Mouse (Mus musculus): ENCODE measurements around the gene Acot13. TPM values are rescaled to one million over a fixed set of nuclear protein-coding genes. Genes with fewer than 3 reads are reported as not detected.
A peak's percentile ranks its signal among the peaks of the same experiment; 100 is the strongest.

The Acot13 gene
- total and polyA plus RNA-seq, 2 experiments: 95.8 to 96.4 TPM

- no peaks in the 10 kb centered on the region for H3K27me3 ChIP-seq (ENCODE audit: control insufficient read depth, insufficient read depth, low read length)
- peaks cover 14% of the 10 kb centered on the region for H3K79me2 ChIP-seq (ENCODE audit: control insufficient read depth, insufficient read depth, low read length)
- H3K4me1 ChIP-seq (ENCODE audit: control insufficient read depth, insufficient read depth, low read length): peaks cover 10% of the 10 kb centered on the region; the same call in 1 of the 2 replicates
- peak overlapping the region; percentile 99 for H3K4me3 ChIP-seq (ENCODE audit: insufficient read depth, low read depth, low read length)
- DNase-seq (ENCODE audit: extremely low read depth, low read depth, low spot score): peak; percentile 90
- WGBS: 1% methylated on average over 42 of the region's 42 CpGs
- peak overlapping the region; percentile 97 for H3K27ac ChIP-seq (replicated peaks; ENCODE audit: insufficient read depth, low read depth, low read length)
- H3K36me3 ChIP-seq (ENCODE audit: control insufficient read depth, insufficient read depth, low read length): peaks cover 9% of the 10 kb centered on the region
- peak overlapping the region; percentile 100 for H3K9ac ChIP-seq (ENCODE audit: low read depth, low read length)
- TF ChIP-seq POLR2A (IDR thresholded peaks at IDR 0.05; ENCODE audit: extremely low read depth, insufficient read depth, low read length) (peak; percentile 100), CTCF (IDR thresholded peaks at IDR 0.05; ENCODE audit: low read depth, low read length) (no peak)
Observed at GRCm38 (mm10) chr13:24800674-24801307, 30.5 kb downstream of the Acot13 start.

DNA sequence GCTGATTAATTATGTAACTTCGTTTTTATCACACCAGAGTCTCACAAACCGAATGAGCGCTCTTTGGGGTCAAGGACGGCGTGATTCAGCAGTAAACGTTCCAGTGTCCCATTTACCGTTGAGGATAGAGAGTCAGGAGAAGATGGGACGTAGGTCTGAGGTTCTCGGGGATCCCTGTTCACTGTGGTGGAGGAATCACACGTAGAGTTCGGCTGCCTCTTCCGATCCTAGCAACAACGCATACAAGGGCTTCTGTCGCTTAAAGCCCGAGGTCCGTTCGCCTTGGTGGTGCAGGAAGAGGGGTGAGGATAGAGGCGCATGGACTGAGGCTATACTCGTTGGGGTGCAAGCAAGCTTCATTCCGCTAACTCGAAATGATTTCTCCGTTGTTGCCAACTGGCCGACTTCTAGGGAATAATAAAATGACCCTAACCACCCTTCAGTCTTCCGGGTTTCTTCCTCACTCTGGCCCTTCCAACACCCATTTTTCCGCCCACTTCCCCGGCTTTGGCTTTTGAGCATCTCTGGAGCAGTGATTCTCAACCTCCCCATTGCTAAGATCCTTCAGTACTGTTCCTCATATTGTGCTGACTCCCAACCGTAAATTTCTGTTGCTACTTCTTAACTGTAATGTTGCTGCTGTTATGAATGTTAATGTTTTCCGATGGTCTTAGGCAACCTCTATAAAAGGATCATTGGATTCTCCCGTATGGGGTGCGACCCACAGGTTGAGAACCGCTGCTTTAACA is 31.2 kb downstream of the Acot13 start:
- Histone ChIP-seq H3K9ac (ENCODE audit: low read depth, low read length) (peak overlapping the region; percentile 70), H3K27ac (replicated peaks; ENCODE audit: insufficient read depth, low read depth, low read length) (peak overlapping the region; percentile 90), H3K79me2 (ENCODE audit: control insufficient read depth, insufficient read depth, low read length) (peaks cover 14% of the 10 kb centered on the region), H3K36me3 (ENCODE audit: control insufficient read depth, insufficient read depth, low read length) (peaks cover 3% of the 10 kb centered on the region; the same call in 1 of the 2 replicates), H3K27me3 (ENCODE audit: control insufficient read depth, insufficient read depth, low read length) (no peaks in the 10 kb centered on the region), H3K4me1 (ENCODE audit: control insufficient read depth, insufficient read depth, low read length) (peaks cover 6% of the 10 kb centered on the region; the same call in 1 of the 2 replicates), H3K4me3 (ENCODE audit: insufficient read depth, low read depth, low read length) (peak overlapping the region; percentile 45)
- DNase-seq (ENCODE audit: extremely low read depth, low read depth, low spot score): peak; percentile 90
- TF ChIP-seq POLR2A (IDR thresholded peaks at IDR 0.05; ENCODE audit: extremely low read depth, insufficient read depth, low read length) (0 out of 2 replicates have a peak, but pooled peaks have one; percentile 32), CTCF (IDR thresholded peaks at IDR 0.05; ENCODE audit: low read depth, low read length) (no peak)
- under 1% methylated on average over 31 of the region's 31 CpGs for WGBS

- peak overlapping the region; percentile 82 for H3K27ac ChIP-seq (replicated peaks; ENCODE audit: insufficient read depth, low read depth, low read length)
- H3K9ac ChIP-seq (ENCODE audit: low read depth, low read length): peak overlapping the region; percentile 41; the same call in 1 of the 2 replicates
- TF ChIP-seq CTCF (IDR thresholded peaks at IDR 0.05; ENCODE audit: low read depth, low read length): no peak
- no peak for TF ChIP-seq POLR2A (IDR thresholded peaks at IDR 0.05; ENCODE audit: extremely low read depth, insufficient read depth, low read length)
- no peak for DNase-seq (ENCODE audit: extremely low read depth, low read depth, low spot score)
- H3K36me3 ChIP-seq (ENCODE audit: control insufficient read depth, insufficient read depth, low read length): no peaks in the 10 kb centered on the region
- no peak overlapping the region for H3K4me3 ChIP-seq (ENCODE audit: insufficient read depth, low read depth, low read length)
- no peaks in the 10 kb centered on the region for H3K27me3 ChIP-seq (ENCODE audit: control insufficient read depth, insufficient read depth, low read length)
- 48% methylated on average over 5 of the region's 5 CpGs for WGBS
- H3K79me2 ChIP-seq (ENCODE audit: control insufficient read depth, insufficient read depth, low read length): peaks cover 14% of the 10 kb centered on the region
- H3K4me1 ChIP-seq (ENCODE audit: control insufficient read depth, insufficient read depth, low read length): peaks cover 1% of the 10 kb centered on the region; the same call in 1 of the 2 replicates
Observed at GRCm38 (mm10) chr13:24799378-24799777, 32.0 kb downstream of the Acot13 start.

GRCm38 (mm10) chr13:24798686-24799085 is 32.7 kb downstream of the Acot13 start:
- Histone ChIP-seq H3K4me1 (ENCODE audit: control insufficient read depth, insufficient read depth, low read length) (peaks cover 1% of the 10 kb centered on the region; the same call in 1 of the 2 replicates), H3K79me2 (ENCODE audit: control insufficient read depth, insufficient read depth, low read length) (peaks cover 14% of the 10 kb centered on the region), H3K27ac (replicated peaks; ENCODE audit: insufficient read depth, low read depth, low read length) (no peak overlapping the region), H3K36me3 (ENCODE audit: control insufficient read depth, insufficient read depth, low read length) (no peaks in the 10 kb centered on the region), H3K27me3 (ENCODE audit: control insufficient read depth, insufficient read depth, low read length) (no peaks in the 10 kb centered on the region), H3K4me3 (ENCODE audit: insufficient read depth, low read depth, low read length) (no peak overlapping the region), H3K9ac (ENCODE audit: low read depth, low read length) (no peak overlapping the region)
- WGBS: 95% methylated on average over 4 of the region's 4 CpGs
- DNase-seq (ENCODE audit: extremely low read depth, low read depth, low spot score): no peak
- TF ChIP-seq POLR2A (IDR thresholded peaks at IDR 0.05; ENCODE audit: extremely low read depth, insufficient read depth, low read length): no peak
- no peak for TF ChIP-seq CTCF (IDR thresholded peaks at IDR 0.05; ENCODE audit: low read depth, low read length)

GRCm38 (mm10) chr13:24792411-24793045 is 38.8 kb downstream of the Acot13 start:
- peak; percentile 39 for DNase-seq (ENCODE audit: extremely low read depth, low read depth, low spot score)
- Histone ChIP-seq H3K4me1 (ENCODE audit: control insufficient read depth, insufficient read depth, low read length) (peaks cover 7% of the 10 kb centered on the region), H3K27ac (replicated peaks; ENCODE audit: insufficient read depth, low read depth, low read length) (peak overlapping the region; percentile 13; the same call in 1 of the 2 replicates), H3K9ac (ENCODE audit: low read depth, low read length) (no peak overlapping the region), H3K79me2 (ENCODE audit: control insufficient read depth, insufficient read depth, low read length) (no peaks in the 10 kb centered on the region), H3K27me3 (ENCODE audit: control insufficient read depth, insufficient read depth, low read length) (no peaks in the 10 kb centered on the region), H3K4me3 (ENCODE audit: insufficient read depth, low read depth, low read length) (no peak overlapping the region), H3K36me3 (ENCODE audit: control insufficient read depth, insufficient read depth, low read length) (no peaks in the 10 kb centered on the region)
- 79% methylated on average over 9 of the region's 9 CpGs for WGBS
- no peak for TF ChIP-seq CTCF (IDR thresholded peaks at IDR 0.05; ENCODE audit: low read depth, low read length)
- no peak for TF ChIP-seq POLR2A (IDR thresholded peaks at IDR 0.05; ENCODE audit: extremely low read depth, insufficient read depth, low read length)
